Mouse (Mus musculus) forebrain, embryonic 16.5 days (tissue): ENCODE measurements around the gene Acta1. TPM values are rescaled to one million over a fixed set of nuclear protein-coding genes. Genes with fewer than 3 reads are reported as not detected.

Source experiments
- ATAC-seq: fragments of 200-750 bp; cut with Nextera tagmentation; 2 replicates; pipeline ENCODE4 v1.8.0; 2017; ENCODE audit warnings: mild to moderate bottlenecking, moderate library complexity
- H3K27ac ChIP-seq: fragments of 300-500 bp; sonication (generic); 2 replicates; pipeline ENCODE4 v1.5.1; 2014; ENCODE audit warnings: low read length, control low read depth
- H3K27me3 ChIP-seq: fragments of 300-500 bp; sonication (generic); replicated peaks from 2 replicates; pipeline ENCODE4 v1.6.1; 2014; ENCODE audit warnings: low read length; ENCODE audit not compliant: control insufficient read depth, insufficient read depth
- H3K36me3 ChIP-seq: fragments of 300-500 bp; sonication (generic); 2 replicates; pipeline ENCODE4 v1.6.1; 2014; ENCODE audit not compliant: control insufficient read depth, insufficient read depth
- H3K4me1 ChIP-seq: fragments of 300-500 bp; sonication (generic); replicated peaks from 2 replicates; pipeline ENCODE4 v1.6.1; 2014; ENCODE audit warnings: low read length; ENCODE audit not compliant: control insufficient read depth, insufficient read depth
- H3K4me2 ChIP-seq: fragments of 300-500 bp; sonication (generic); 2 replicates; pipeline ENCODE4 v1.6.1; 2014; ENCODE audit warnings: mild to moderate bottlenecking, low read length, control low read depth
- H3K4me3 ChIP-seq: fragments of 300-500 bp; sonication (generic); replicated peaks from 2 replicates; pipeline ENCODE4 v1.5.1; 2014; ENCODE audit warnings: mild to moderate bottlenecking, low read length, control low read depth
- H3K9ac ChIP-seq: fragments of 300-500 bp; sonication (generic); replicated peaks from 2 replicates; pipeline ENCODE4 v1.6.1; 2014; ENCODE audit warnings: low read depth, low read length, control low read depth
- H3K9me3 ChIP-seq: fragments of 300-500 bp; sonication (generic); 2 replicates; pipeline ENCODE4 v1.6.1; 2016; ENCODE audit warnings: low read length; ENCODE audit not compliant: control insufficient read depth
- WGBS: fragments of 180-500 bp; shearing (Covaris S2); extraction: QIAGEN DNeasy Blood & Tissue Kit; methylation state at CpG from one replicate; pipeline ENCODE4 v1.1.7; 2014; 5-methylcytosine and 5-hydroxymethylcytosine counted together
- polyA plus RNA-seq: library from polyadenylated mRNA; unstranded; fragments of >200 nt; fragmentation: Nextera tagmentation; extraction: Ambion mirVana; gene quantifications from 2 replicates; pipeline ENCODE4 v1.2.1, GENCODE M21; 2015

The Acta1 gene
- polyA plus RNA-seq, 1 experiment from 2014 or later = 6.3 TPM

- Histone ChIP-seq H3K4me2 (no peak overlapping the region), H3K9ac (no peak overlapping the region), H3K27me3 (no peaks in the 10 kb centered on the region), H3K9me3 (no peaks in the 10 kb centered on the region), H3K4me3 (no peak overlapping the region), H3K4me1 (peaks cover 13% of the 10 kb centered on the region), H3K27ac (no peak overlapping the region), H3K36me3 (no peaks in the 10 kb centered on the region)
- no peak for ATAC-seq
- whole genome bisulfite sequencing = 74% methylated on average over 9 of the region's 9 CpGs
Measured at GRCm38 (mm10) chr8:123854733-123855475, 39.6 kb downstream of the Acta1 start.

- Histone ChIP-seq H3K36me3 (no peaks in the 10 kb centered on the region), H3K27ac (no peak overlapping the region), H3K4me3 (no peak overlapping the region), H3K9me3 (no peaks in the 10 kb centered on the region), H3K9ac (no peak overlapping the region), H3K27me3 (no peaks in the 10 kb centered on the region), H3K4me2 (no peak overlapping the region), H3K4me1 (peaks cover 12% of the 10 kb centered on the region)
- WGBS = 92% methylated on average over 1 of the region's 1 CpGs
- no peak for ATAC-seq
Measured at GRCm38 (mm10) chr8:123854252-123854651, 40.3 kb downstream of the Acta1 start.

- H3K9ac ChIP-seq = no peak overlapping the region
- H3K36me3 ChIP-seq = no peaks in the 10 kb centered on the region
- no peak overlapping the region for H3K4me2 ChIP-seq
- H3K9me3 ChIP-seq = no peaks in the 10 kb centered on the region
- H3K27me3 ChIP-seq = no peaks in the 10 kb centered on the region
- ATAC-seq = no peak
- no peaks in the 10 kb centered on the region for H3K4me1 ChIP-seq
- WGBS = 59% methylated on average over 5 of the region's 5 CpGs
- no peak overlapping the region for H3K4me3 ChIP-seq
- no peak overlapping the region for H3K27ac ChIP-seq
Measured at GRCm38 (mm10) chr8:123851590-123851989, 43.0 kb downstream of the Acta1 start.

- ATAC-seq = no peak
- no peak overlapping the region for H3K4me3 ChIP-seq
- H3K27ac ChIP-seq = no peak overlapping the region
- no peak overlapping the region for H3K4me2 ChIP-seq
- H3K9ac ChIP-seq = no peak overlapping the region
- H3K27me3 ChIP-seq = no peaks in the 10 kb centered on the region
- H3K4me1 ChIP-seq = no peaks in the 10 kb centered on the region
- H3K36me3 ChIP-seq = no peaks in the 10 kb centered on the region
- WGBS = 91% methylated on average over 4 of the region's 4 CpGs
- no peaks in the 10 kb centered on the region for H3K9me3 ChIP-seq
Measured at GRCm38 (mm10) chr8:123849352-123849751, 45.2 kb downstream of the Acta1 start.

- Histone ChIP-seq H3K4me3 (no peak overlapping the region), H3K9me3 (no peaks in the 10 kb centered on the region), H3K9ac (no peak overlapping the region), H3K27ac (no peak overlapping the region), H3K27me3 (no peaks in the 10 kb centered on the region), H3K4me2 (no peak overlapping the region), H3K4me1 (no peaks in the 10 kb centered on the region), H3K36me3 (no peaks in the 10 kb centered on the region)
- ATAC-seq = no peak
- WGBS = 71% methylated on average over 3 of the region's 3 CpGs
Measured at GRCm38 (mm10) chr8:123847546-123847945, 47.0 kb downstream of the Acta1 start.

GRCm38 (mm10) chr8:123846509-123846908 lies 48.0 kb downstream of the Acta1 start:
- Histone ChIP-seq H3K27ac (no peak overlapping the region), H3K36me3 (no peaks in the 10 kb centered on the region), H3K9me3 (no peaks in the 10 kb centered on the region), H3K9ac (no peak overlapping the region), H3K4me2 (no peak overlapping the region), H3K4me1 (no peaks in the 10 kb centered on the region), H3K27me3 (no peaks in the 10 kb centered on the region), H3K4me3 (no peak overlapping the region)
- WGBS = 91% methylated on average over 12 of the region's 12 CpGs
- no peak for ATAC-seq

DNA sequence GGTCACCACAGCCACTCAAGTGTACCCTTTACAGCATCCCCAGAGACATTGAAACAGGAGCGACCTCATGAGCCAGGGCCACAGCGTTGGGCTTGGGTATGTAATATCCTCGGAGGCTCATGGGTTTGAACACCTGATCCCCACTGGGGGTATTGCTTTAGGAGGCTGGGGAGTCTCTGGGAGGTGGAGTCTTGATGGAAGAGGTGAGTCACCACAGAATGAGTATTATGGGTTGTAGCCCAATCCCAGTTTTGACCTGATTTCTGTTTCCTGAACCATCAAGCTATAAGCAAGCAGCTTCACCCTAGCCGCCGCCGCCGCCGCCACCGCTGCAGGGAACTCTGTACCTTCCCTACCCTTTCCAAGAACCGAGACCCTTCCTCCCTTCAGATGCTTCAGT lies 48.6 kb downstream of the Acta1 start:
- Histone ChIP-seq H3K9ac (no peak overlapping the region), H3K27me3 (no peaks in the 10 kb centered on the region), H3K4me1 (no peaks in the 10 kb centered on the region), H3K4me2 (no peak overlapping the region), H3K4me3 (no peak overlapping the region), H3K36me3 (no peaks in the 10 kb centered on the region), H3K27ac (no peak overlapping the region), H3K9me3 (no peaks in the 10 kb centered on the region)
- ATAC-seq = no peak
- 92% methylated on average over 10 of the region's 10 CpGs for WGBS

DNA sequence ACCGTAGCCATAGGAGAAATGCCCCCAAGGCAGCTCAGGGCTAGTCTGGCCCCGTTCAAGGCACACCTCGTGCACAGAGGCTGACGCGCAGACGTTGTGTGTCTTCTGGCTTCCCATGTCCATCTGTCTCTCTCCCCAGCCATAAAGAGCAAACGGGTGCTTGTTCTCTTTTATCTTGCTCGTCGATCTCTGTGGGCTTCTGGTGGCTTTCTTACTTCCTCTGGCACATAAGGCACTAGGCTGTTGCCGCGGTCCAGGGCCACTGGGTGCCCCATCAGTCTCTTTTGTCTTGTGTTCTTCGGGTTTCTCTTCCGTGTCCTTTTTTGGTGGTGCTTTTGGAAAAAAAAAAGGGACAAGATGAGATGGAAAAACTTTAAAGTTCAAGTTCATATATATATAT lies 49.4 kb downstream of the Acta1 start:
- peak overlapping the region; percentile 1; the same call in 1 of the 2 replicates for H3K27ac ChIP-seq
- WGBS = 92% methylated on average over 13 of the region's 13 CpGs
- no peak for ATAC-seq
- H3K27me3 ChIP-seq = no peaks in the 10 kb centered on the region
- no peaks in the 10 kb centered on the region for H3K36me3 ChIP-seq
- H3K9ac ChIP-seq = no peak overlapping the region
- H3K4me2 ChIP-seq = no peak overlapping the region
- no peak overlapping the region for H3K4me3 ChIP-seq
- H3K9me3 ChIP-seq = no peaks in the 10 kb centered on the region
- no peaks in the 10 kb centered on the region for H3K4me1 ChIP-seq

- Histone ChIP-seq H3K4me3 (no peak overlapping the region), H3K27me3 (no peaks in the 10 kb centered on the region), H3K36me3 (no peaks in the 10 kb centered on the region), H3K9me3 (no peaks in the 10 kb centered on the region), H3K4me1 (no peaks in the 10 kb centered on the region), H3K9ac (no peak overlapping the region), H3K4me2 (no peak overlapping the region), H3K27ac (peak overlapping the region; percentile 1)
- 70% methylated on average over 7 of the region's 7 CpGs for WGBS
- ATAC-seq = no peak
Measured at GRCm38 (mm10) chr8:123844341-123844740, 50.2 kb downstream of the Acta1 start.

GRCm38 (mm10) chr8:123842086-123842485 lies 52.5 kb downstream of the Acta1 start:
- no peaks in the 10 kb centered on the region for H3K4me1 ChIP-seq
- no peak overlapping the region for H3K4me3 ChIP-seq
- H3K36me3 ChIP-seq = peaks cover 5% of the 10 kb centered on the region
- H3K9ac ChIP-seq = no peak overlapping the region
- ATAC-seq = no peak
- H3K4me2 ChIP-seq = no peak overlapping the region
- no peaks in the 10 kb centered on the region for H3K27me3 ChIP-seq
- H3K9me3 ChIP-seq = no peaks in the 10 kb centered on the region
- H3K27ac ChIP-seq = no peak overlapping the region
- 85% methylated on average over 12 of the region's 12 CpGs for WGBS
